Mouse (Mus musculus) neural tube, embryonic 15.5 days (tissue): ENCODE measurements at regions not wholly inside any gene's neighbourhood (a gene's known extent, or its start where the extent isn't known, plus 50 kb on each side); places are given as distances from the start of the nearest gene placed in this dataset.

Experiments used
- ATAC-seq: fragments of 200-750 bp; cut with Nextera tagmentation; 2 replicates; pipeline ENCODE4 v1.8.0; 2017; ENCODE audit warnings: mild to moderate bottlenecking, moderate TSS enrichment, moderate library complexity; ENCODE audit not compliant: low FRiP score
- H3K27ac ChIP-seq: fragments of 300-500 bp; sonication (generic); replicated peaks from 2 replicates; pipeline ENCODE4 v1.5.1; 2015; ENCODE audit warnings: mild to moderate bottlenecking, inconsistent platforms
- H3K27me3 ChIP-seq: fragments of 300-500 bp; sonication (generic); replicated peaks from 2 replicates; pipeline ENCODE4 v1.6.1; 2015; ENCODE audit warnings: inconsistent platforms
- H3K36me3 ChIP-seq: fragments of 300-500 bp; sonication (generic); 2 replicates; pipeline ENCODE4 v1.6.1; 2015; ENCODE audit warnings: inconsistent platforms
- H3K4me1 ChIP-seq: fragments of 300-500 bp; sonication (generic); 2 replicates; pipeline ENCODE4 v1.6.1; 2015; ENCODE audit warnings: inconsistent platforms
- H3K4me2 ChIP-seq: fragments of 300-500 bp; sonication (generic); 2 replicates; pipeline ENCODE4 v1.6.1; 2015; ENCODE audit warnings: inconsistent platforms, mild to moderate bottlenecking, moderate library complexity
- H3K4me3 ChIP-seq: fragments of 300-500 bp; sonication (generic); replicated peaks from 2 replicates; pipeline ENCODE4 v1.5.1; 2015; ENCODE audit warnings: mild to moderate bottlenecking, inconsistent platforms
- H3K9ac ChIP-seq: fragments of 300-500 bp; sonication (generic); replicated peaks from 2 replicates; pipeline ENCODE4 v1.6.1; 2015; ENCODE audit warnings: mild to moderate bottlenecking, inconsistent platforms
- H3K9me3 ChIP-seq: fragments of 300-500 bp; sonication (generic); replicated peaks from 2 replicates; pipeline ENCODE4 v1.6.1; 2016; ENCODE audit warnings: inconsistent platforms
- WGBS: fragments of 180-500 bp; shearing (Covaris S2); methylation state at CpG from one replicate; pipeline ENCODE4 v1.1.7; 2015; ENCODE audit warnings: mixed read lengths; 5-methylcytosine and 5-hydroxymethylcytosine counted together

DNA sequence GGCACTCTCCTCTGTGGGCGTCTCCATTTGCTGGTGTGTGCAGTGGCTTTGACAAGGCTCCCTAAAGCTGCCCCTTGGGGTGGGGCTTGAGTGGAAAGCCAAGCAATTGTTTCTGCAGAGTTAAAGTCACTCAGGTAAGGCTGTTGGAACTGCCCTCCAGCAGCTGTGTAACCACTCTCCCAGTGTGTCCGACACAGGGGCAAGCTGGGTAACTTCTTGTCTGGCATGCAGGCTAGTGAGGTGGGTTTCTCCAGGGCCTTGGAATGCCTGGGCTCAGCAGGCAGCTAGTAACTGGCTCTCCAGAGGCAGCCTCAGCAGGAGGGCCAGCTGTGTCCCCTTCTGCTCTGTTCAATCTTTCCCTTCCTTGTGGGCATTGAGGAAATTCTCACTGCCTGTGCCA lies 199.5 kb upstream of the Gas1 start:
- 71% methylated on average over 2 of the region's 2 CpGs for WGBS
- ATAC-seq = no peak
- H3K27ac ChIP-seq = no peak overlapping the region
- H3K4me3 ChIP-seq = no peak overlapping the region
- no peak overlapping the region for H3K4me2 ChIP-seq
- H3K36me3 ChIP-seq = no peaks in the 10 kb centered on the region
- no peaks in the 10 kb centered on the region for H3K9me3 ChIP-seq
- no peak overlapping the region for H3K9ac ChIP-seq
- H3K4me1 ChIP-seq = no peaks in the 10 kb centered on the region
- H3K27me3 ChIP-seq = no peaks in the 10 kb centered on the region

DNA sequence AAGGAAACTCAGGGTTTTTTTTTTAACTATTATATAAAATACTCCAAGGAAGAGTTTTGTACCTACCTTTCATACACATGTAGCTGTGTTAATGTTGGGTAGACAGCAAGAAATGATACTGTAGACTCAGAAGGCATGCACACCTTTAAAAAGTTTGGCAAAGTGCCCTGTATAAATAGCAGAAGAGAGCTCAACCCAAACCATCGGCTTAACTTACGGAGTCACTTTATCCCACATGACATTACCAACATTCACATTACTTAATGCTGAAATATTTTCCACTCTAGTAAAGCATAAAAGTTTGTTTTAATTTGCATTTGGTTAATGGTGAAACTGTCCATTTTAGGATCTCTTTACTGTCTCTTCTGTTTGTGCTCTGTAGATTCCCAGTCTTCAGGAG lies 205.7 kb upstream of the Gas1 start:
- H3K4me2 ChIP-seq = no peak overlapping the region
- H3K27me3 ChIP-seq = no peaks in the 10 kb centered on the region
- H3K9me3 ChIP-seq = 0 out of 2 replicates have a peak, but pooled peaks cover 3% of the 10 kb centered on the region
- H3K4me3 ChIP-seq = no peak overlapping the region
- no peaks in the 10 kb centered on the region for H3K4me1 ChIP-seq
- H3K36me3 ChIP-seq = no peaks in the 10 kb centered on the region
- no peak for ATAC-seq
- no peak overlapping the region for H3K9ac ChIP-seq
- 99% methylated on average over 2 of the region's 2 CpGs for WGBS
- no peak overlapping the region for H3K27ac ChIP-seq

DNA sequence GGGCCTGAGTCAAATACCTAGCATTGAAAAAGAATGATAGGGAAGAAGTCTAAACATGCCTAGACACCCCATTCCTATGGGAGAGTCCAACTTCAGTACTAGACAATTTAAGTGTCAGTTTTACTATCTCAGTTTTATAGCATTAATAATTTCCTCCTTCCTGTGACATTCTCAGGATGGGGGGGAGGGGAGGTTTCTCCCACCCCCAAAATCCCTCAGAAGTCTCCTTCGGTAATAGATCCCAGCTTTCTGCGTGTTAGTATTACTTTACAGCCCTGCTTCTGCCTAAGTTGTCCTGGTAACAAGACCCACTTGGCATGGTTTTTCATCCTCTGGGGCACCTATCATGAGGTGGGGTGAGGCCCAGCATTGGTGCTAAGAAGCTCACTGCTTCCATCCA lies 202.9 kb upstream of the Dapk1 start:
- Histone ChIP-seq H3K4me3 (no peak overlapping the region), H3K4me1 (no peaks in the 10 kb centered on the region), H3K27me3 (no peaks in the 10 kb centered on the region), H3K4me2 (no peak overlapping the region), H3K9ac (no peak overlapping the region), H3K36me3 (no peaks in the 10 kb centered on the region), H3K27ac (no peak overlapping the region), H3K9me3 (no peaks in the 10 kb centered on the region)
- no peak for ATAC-seq
- WGBS = 92% methylated on average over 2 of the region's 2 CpGs

GRCm38 (mm10) chr13:60400764-60401487 lies 200.8 kb upstream of the Dapk1 start:
- WGBS = 82% methylated on average over 3 of the region's 3 CpGs
- ATAC-seq = no peak
- no peaks in the 10 kb centered on the region for H3K4me1 ChIP-seq
- H3K4me2 ChIP-seq = no peak overlapping the region
- no peaks in the 10 kb centered on the region for H3K9me3 ChIP-seq
- H3K4me3 ChIP-seq = no peak overlapping the region
- H3K36me3 ChIP-seq = no peaks in the 10 kb centered on the region
- H3K27ac ChIP-seq = no peak overlapping the region
- no peaks in the 10 kb centered on the region for H3K27me3 ChIP-seq
- H3K9ac ChIP-seq = no peak overlapping the region

GRCm38 (mm10) chr13:60403471-60403870 lies 198.3 kb upstream of the Dapk1 start:
- ATAC-seq = no peak
- Histone ChIP-seq H3K27ac (no peak overlapping the region), H3K4me2 (no peak overlapping the region), H3K4me3 (no peak overlapping the region), H3K27me3 (no peaks in the 10 kb centered on the region), H3K4me1 (no peaks in the 10 kb centered on the region), H3K36me3 (no peaks in the 10 kb centered on the region), H3K9ac (no peak overlapping the region), H3K9me3 (no peaks in the 10 kb centered on the region)
- 90% methylated on average over 3 of the region's 3 CpGs for whole genome bisulfite sequencing

- no peaks in the 10 kb centered on the region for H3K27me3 ChIP-seq
- ATAC-seq = no peak
Measured at GRCm38 (mm10) chr13:60407344-60407743, 194.4 kb upstream of the Dapk1 start.

GRCm38 (mm10) chr13:60409706-60410502 lies 191.8 kb upstream of the Dapk1 start:
- Histone ChIP-seq H3K4me2 (no peak overlapping the region), H3K36me3 (no peaks in the 10 kb centered on the region), H3K4me1 (peaks cover 10% of the 10 kb centered on the region; the same call in 1 of the 2 replicates), H3K27me3 (no peaks in the 10 kb centered on the region), H3K4me3 (no peak overlapping the region), H3K27ac (peak overlapping the region; percentile 54; the same call in 1 of the 2 replicates), H3K9ac (no peak overlapping the region), H3K9me3 (no peaks in the 10 kb centered on the region)
- ATAC-seq = no peak
- whole genome bisulfite sequencing = 38% methylated on average over 13 of the region's 14 CpGs

More at GRCm38 (mm10) chr13:60407344-60407743, 194.4 kb upstream of the Dapk1 start:
- no peak overlapping the region for H3K4me3 ChIP-seq
- H3K9me3 ChIP-seq = no peaks in the 10 kb centered on the region
- no peak overlapping the region for H3K9ac ChIP-seq
- H3K36me3 ChIP-seq = no peaks in the 10 kb centered on the region
- H3K4me1 ChIP-seq = peaks cover 10% of the 10 kb centered on the region; the same call in 1 of the 2 replicates
- WGBS = 93% methylated on average over 4 of the region's 4 CpGs
- no peak overlapping the region for H3K27ac ChIP-seq
- H3K4me2 ChIP-seq = no peak overlapping the region

DNA sequence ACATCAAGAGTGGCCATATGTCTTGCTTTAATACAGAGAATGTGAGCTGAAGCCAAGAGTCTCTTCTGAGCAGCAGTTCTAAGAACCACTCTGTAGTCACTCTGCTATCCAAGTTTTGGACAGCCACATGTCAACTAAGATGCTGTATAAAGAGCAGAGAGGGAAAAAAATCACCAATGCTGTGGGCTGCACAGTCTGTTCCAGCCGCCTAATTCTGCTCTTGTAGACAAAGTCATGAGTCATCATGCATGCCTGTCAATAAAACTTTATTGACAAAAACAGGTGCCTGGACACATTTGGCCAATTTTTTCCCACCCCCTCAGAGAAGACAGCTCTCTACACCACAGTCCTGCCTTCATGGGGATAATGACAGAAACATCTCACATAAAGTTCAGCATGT lies 185.7 kb upstream of the Dapk1 start:
- Histone ChIP-seq H3K27me3 (no peaks in the 10 kb centered on the region), H3K9me3 (no peaks in the 10 kb centered on the region), H3K4me3 (no peak overlapping the region), H3K4me2 (no peak overlapping the region), H3K9ac (no peak overlapping the region), H3K27ac (no peak overlapping the region), H3K4me1 (no peaks in the 10 kb centered on the region), H3K36me3 (no peaks in the 10 kb centered on the region)
- WGBS = 86% methylated on average over 1 of the region's 1 CpGs
- ATAC-seq = no peak

- Histone ChIP-seq H3K4me2 (no peak overlapping the region), H3K9ac (no peak overlapping the region), H3K27me3 (no peaks in the 10 kb centered on the region), H3K36me3 (no peaks in the 10 kb centered on the region), H3K4me3 (no peak overlapping the region), H3K27ac (no peak overlapping the region), H3K4me1 (no peaks in the 10 kb centered on the region), H3K9me3 (no peaks in the 10 kb centered on the region)
- 91% methylated on average over 8 of the region's 8 CpGs for WGBS
- ATAC-seq = no peak
Measured at GRCm38 (mm10) chr13:60417015-60417414, 184.7 kb upstream of the Dapk1 start.

DNA sequence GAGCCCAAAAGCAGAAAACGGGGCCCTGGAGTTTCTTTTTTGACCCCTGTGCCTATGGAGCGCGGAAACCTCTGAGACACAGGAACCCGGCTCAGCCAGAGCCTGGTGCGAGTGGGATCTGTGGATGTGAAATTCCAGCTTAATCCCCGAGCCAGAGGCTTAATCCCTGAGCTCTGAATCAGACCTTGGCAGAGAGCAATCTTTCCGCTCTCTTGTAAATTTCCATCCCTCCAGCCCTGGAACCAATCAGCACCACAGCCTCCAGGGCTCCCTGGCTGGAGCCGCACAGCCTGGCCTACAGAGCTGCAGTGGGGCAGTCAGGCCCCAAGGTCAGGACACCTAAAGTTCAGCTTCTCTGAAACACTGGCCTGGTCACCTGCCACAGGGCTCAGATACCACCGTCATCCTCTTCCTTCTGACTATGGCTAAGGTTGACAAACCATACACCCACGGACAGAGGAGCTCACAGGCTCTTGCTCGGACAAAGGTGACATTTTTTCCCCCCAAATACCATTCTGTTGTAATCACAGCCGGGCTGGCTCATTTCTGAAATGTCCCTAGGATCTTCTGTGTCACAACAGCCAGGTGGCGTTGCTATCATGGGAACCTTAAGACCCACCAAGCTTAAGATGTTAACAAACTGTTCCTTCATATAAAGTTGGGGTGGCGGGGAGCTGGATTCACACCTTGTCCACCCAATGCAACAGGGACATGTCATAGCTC lies 184.2 kb upstream of the Dapk1 start:
- H3K27me3 ChIP-seq = no peaks in the 10 kb centered on the region
- no peaks in the 10 kb centered on the region for H3K9me3 ChIP-seq
- H3K9ac ChIP-seq = no peak overlapping the region
- no peak for ATAC-seq
- H3K36me3 ChIP-seq = no peaks in the 10 kb centered on the region
- H3K4me3 ChIP-seq = no peak overlapping the region
- 86% methylated on average over 14 of the region's 14 CpGs for WGBS
- no peak overlapping the region for H3K4me2 ChIP-seq
- no peaks in the 10 kb centered on the region for H3K4me1 ChIP-seq
- H3K27ac ChIP-seq = no peak overlapping the region

DNA sequence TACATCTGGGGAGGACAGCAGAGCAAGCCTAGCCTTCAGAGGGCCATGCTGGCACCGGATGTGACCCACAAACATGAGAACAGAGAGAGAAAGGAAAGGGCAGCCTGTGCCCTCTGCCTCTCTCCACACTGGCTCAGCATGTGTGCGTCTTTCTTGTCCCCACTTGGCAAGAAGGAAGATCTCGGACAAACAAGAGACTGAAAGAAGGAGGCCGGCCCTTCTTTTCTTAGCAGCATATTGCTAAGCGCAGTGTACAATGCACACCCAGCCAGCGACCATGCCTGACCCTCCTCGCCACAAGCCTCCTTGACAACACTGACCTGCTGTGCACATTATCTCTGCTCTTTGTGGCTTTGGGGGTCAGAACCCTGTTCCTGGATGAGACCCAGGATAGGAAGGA lies 181.4 kb upstream of the Dapk1 start:
- no peaks in the 10 kb centered on the region for H3K36me3 ChIP-seq
- WGBS = 18% methylated on average over 7 of the region's 7 CpGs
- H3K4me1 ChIP-seq = no peaks in the 10 kb centered on the region
- no peak for ATAC-seq
- no peaks in the 10 kb centered on the region for H3K27me3 ChIP-seq
- H3K27ac ChIP-seq = no peak overlapping the region
- H3K4me2 ChIP-seq = no peak overlapping the region
- no peak overlapping the region for H3K4me3 ChIP-seq
- no peak overlapping the region for H3K9ac ChIP-seq
- H3K9me3 ChIP-seq = no peaks in the 10 kb centered on the region
